Mouse (Mus musculus): ENCODE measurements at regions not wholly inside any gene's neighbourhood (a gene's known extent, or its start where the extent isn't known, plus 50 kb on each side); places are given as distances from the start of the nearest gene placed in this dataset.
A peak's percentile ranks its signal among the peaks of the same experiment; 100 is the strongest.
"Not testable (repeated sequence)": the region's sequence is repeated elsewhere in the genome, so short reads cannot be mapped to it uniquely, and the experiment has no call there.

DNA sequence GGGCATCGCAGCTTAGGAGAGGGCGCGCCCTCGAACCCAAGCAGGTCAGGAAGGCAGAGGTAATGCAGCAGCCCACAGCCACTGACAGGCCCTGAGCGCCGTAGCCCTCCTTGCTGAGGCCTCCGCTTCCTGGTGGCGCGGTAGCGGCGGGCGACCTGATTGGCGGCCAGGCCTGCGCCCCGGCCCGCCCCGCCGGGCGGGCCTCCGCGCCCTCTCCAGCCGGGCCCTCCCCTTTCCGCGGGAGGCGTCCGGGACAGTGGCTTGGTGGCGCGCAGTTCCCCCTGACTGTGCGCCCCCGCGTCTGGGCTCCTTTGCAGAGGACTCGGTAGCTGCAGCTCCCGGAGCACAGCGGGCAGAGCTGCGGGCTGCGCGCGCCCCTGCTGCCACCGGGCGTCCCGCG lies 242.1 kb downstream of the Gm21863 start:
- peak; percentile 36 to 45 for DNase-seq
- intact Hi-C loops (cut with DNase I): not testable (repeated sequence)

- peak; percentile 0 to 2 for DNase-seq
- intact Hi-C loops (cut with DNase I): not testable (repeated sequence)
Observed at GRCm38 (mm10) chr12:20196905-20197304, 242.6 kb downstream of the Gm21863 start.

GRCm38 (mm10) chr12:20223921-20224320 lies 269.6 kb downstream of the Gm21863 start:
- intact Hi-C loops (cut with DNase I); DNase-seq: not testable (repeated sequence)

- DNase-seq; intact Hi-C loops (cut with DNase I): not testable (repeated sequence)
Observed at GRCm38 (mm10) chr12:20226831-20227230, 272.5 kb downstream of the Gm21863 start.

DNA sequence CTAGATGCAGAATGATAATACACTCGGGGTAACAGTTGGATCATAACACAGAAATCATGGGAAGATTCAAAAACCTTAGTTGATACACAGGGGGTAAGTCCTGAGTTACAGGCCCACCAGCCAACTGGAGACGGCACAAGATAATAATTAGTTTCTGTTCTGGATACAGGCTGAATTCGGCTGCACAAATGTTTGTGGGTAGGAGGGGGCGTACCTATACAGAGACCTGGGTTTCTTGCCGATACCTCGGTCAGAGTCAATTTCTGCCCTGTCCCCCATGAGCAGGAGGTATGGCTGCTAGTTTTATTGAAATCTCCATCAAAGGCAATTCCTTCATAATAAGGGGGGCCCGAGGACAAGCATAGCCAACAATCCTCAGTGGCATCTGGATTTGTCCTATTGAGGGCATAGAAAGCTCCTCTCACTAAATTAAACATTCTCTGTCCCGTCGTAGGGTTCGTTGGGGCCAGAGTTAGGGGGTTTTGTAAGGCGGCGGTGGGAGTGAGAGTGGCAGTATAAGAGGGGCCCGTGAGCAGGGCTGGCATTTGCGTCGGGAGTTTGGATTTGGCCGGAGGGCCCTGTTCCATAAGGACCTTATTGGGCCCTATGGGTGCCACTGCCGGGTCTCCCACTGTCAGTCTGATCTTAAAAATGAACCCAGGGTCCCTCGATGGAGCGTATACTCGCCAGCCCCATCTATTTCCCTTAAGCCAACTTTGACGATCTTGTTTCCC lies 273.3 kb downstream of the Gm21863 start:
- intact Hi-C loops (cut with DNase I); DNase-seq: not testable (repeated sequence)

- intact Hi-C loops (cut with DNase I); DNase-seq: not testable (repeated sequence)
Observed at GRCm38 (mm10) chr12:20228321-20228999, 274.2 kb downstream of the Gm21863 start.

GRCm38 (mm10) chr12:20229441-20229840 lies 275.1 kb downstream of the Gm21863 start:
- intact Hi-C loops (cut with DNase I): not testable (repeated sequence)

GRCm38 (mm10) chr12:20230141-20230892 lies 276.0 kb downstream of the Gm21863 start:
- intact Hi-C loops (cut with DNase I): no loop called here
- no peak for DNase-seq

More at GRCm38 (mm10) chr12:20229441-20229840, 275.1 kb downstream of the Gm21863 start:
- DNase-seq: not testable (repeated sequence)

DNA sequence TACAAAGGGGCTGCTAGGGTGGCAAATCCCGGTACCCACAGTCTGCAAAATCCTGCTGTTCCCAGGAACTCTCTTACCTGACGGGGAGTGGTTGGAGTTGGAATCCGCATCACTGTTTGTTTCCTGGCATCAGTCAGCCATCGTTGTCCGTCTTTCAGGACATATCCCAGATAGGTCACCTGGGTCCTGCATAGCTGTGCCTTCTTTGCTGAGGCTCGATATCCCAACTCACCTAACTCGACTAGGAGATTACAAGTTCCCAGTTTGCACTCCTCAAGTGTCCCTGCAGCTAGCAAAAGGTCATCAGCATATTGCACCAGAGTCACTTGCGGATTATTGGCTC lies 276.6 kb downstream of the Gm21863 start:
- no peak for DNase-seq
- intact Hi-C loops (cut with DNase I): no loop called here

DNA sequence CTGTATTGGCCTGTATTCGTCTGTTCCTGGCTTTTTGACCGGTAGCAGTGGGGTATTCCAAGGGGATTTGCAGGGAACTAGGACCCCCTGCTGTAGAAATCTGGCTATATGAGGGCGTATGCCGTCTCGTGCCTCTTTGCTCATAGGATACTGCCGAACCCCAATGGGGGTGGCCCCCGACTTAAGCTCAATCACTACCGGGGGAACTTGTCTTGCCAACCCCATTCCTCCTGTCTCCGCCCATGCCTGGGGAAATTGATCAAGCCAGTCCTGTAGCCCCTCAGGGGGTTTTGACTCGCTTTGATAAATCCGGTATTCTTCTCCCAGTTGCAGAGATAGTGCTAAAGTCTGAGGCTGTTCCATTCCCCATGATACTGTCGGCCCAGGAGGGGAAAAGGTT lies 277.2 kb downstream of the Gm21863 start:
- intact Hi-C loops (cut with DNase I): no loop called here
- DNase-seq: no peak

GRCm38 (mm10) chr12:20231986-20232541 lies 277.8 kb downstream of the Gm21863 start:
- DNase-seq: no peak
- intact Hi-C loops (cut with DNase I): no loop called here

GRCm38 (mm10) chr12:20232746-20233453 lies 278.6 kb downstream of the Gm21863 start:
- intact Hi-C loops (cut with DNase I): no loop called here
- DNase-seq: no peak

GRCm38 (mm10) chr12:20233454-20233831 lies 279.1 kb downstream of the Gm21863 start:
- DNase-seq: no peak
- intact Hi-C loops (cut with DNase I): no loop called here

- intact Hi-C loops (cut with DNase I): no loop called here
- DNase-seq: no peak
Observed at GRCm38 (mm10) chr12:20233871-20234307, 279.6 kb downstream of the Gm21863 start.
